Mouse (Mus musculus) kidney, adult 9 months (tissue): ENCODE measurements around the gene Rerg.

Experiments used
- DNase-seq: peaks from one replicate; pipeline ENCODE4 v3.0.0; 2022

Rerg gene

GRCm38 (mm10) chr6:137126224-137126623 is 44.1 kb downstream of the Rerg start:
- DNase-seq, result no peak

GRCm38 (mm10) chr6:137125433-137125832 is 44.9 kb downstream of the Rerg start:
- no peak for DNase-seq

GRCm38 (mm10) chr6:137125006-137125405 is 45.3 kb downstream of the Rerg start:
- DNase-seq, result no peak

GRCm38 (mm10) chr6:137116849-137117473 is 53.3 kb downstream of the Rerg start:
- DNase-seq, result no peak

GRCm38 (mm10) chr6:137114859-137115258 is 55.4 kb downstream of the Rerg start:
- DNase-seq, result no peak

GRCm38 (mm10) chr6:137111266-137111813 is 59.0 kb downstream of the Rerg start:
- no peak for DNase-seq

- no peak for DNase-seq
Measured at GRCm38 (mm10) chr6:137110778-137111174, 59.5 kb downstream of the Rerg start.

- peak; percentile 22 for DNase-seq
Measured at GRCm38 (mm10) chr6:137109811-137110777, 60.2 kb downstream of the Rerg start.

- no peak for DNase-seq
Measured at GRCm38 (mm10) chr6:137105285-137105684, 65.0 kb downstream of the Rerg start.

GRCm38 (mm10) chr6:137102662-137103179 is 67.6 kb downstream of the Rerg start:
- DNase-seq, result no peak

- DNase-seq, result no peak
Measured at GRCm38 (mm10) chr6:137101886-137102661, 68.2 kb downstream of the Rerg start.

- DNase-seq, result no peak
Measured at GRCm38 (mm10) chr6:137100259-137100658, 70.0 kb downstream of the Rerg start.

GRCm38 (mm10) chr6:137098232-137099191 is 71.8 kb downstream of the Rerg start:
- DNase-seq, result peak; percentile 41

GRCm38 (mm10) chr6:137094475-137094874 is 75.8 kb downstream of the Rerg start:
- DNase-seq, result no peak

- no peak for DNase-seq
Measured at GRCm38 (mm10) chr6:137088469-137088868, 81.8 kb downstream of the Rerg start.

- DNase-seq, result no peak
Measured at GRCm38 (mm10) chr6:137087956-137088355, 82.3 kb downstream of the Rerg start.

GRCm38 (mm10) chr6:137087470-137087869 is 82.8 kb downstream of the Rerg start:
- no peak for DNase-seq

GRCm38 (mm10) chr6:137079701-137080100 is 90.6 kb downstream of the Rerg start:
- DNase-seq, result no peak

- no peak for DNase-seq
Measured at GRCm38 (mm10) chr6:137076731-137077130, 93.6 kb downstream of the Rerg start.

- DNase-seq, result no peak
Measured at GRCm38 (mm10) chr6:137076225-137076624, 94.1 kb downstream of the Rerg start.

GRCm38 (mm10) chr6:137072256-137072655 is 98.0 kb downstream of the Rerg start:
- DNase-seq, result no peak
